8 mouse cellular contexts compared by ENCODE assay signal in genomic region chr5:131307656-131308151, GRCm38 (mm10). TPM values are rescaled to one million over a fixed set of nuclear protein-coding genes. Genes with fewer than 3 reads are reported as not detected.
DNase-seq lines count a peak whose midpoint lies in the region; ATAC-seq lines count a peak whose summit lies in the region.

No protein-coding gene starts in this region.

- peak overlapping the region; percentile 56 for H3K27ac ChIP-seq in hindbrain, embryonic 11.5 days (ENCODE audit: low read depth, low read length)
- H3K27ac ChIP-seq in lung, embryonic 15.5 days: peak overlapping the region; percentile 63

- H3K4me2 ChIP-seq in hindbrain, embryonic 11.5 days (replicated peaks; ENCODE audit: low read depth, low read length): peak overlapping the region; percentile 97
- peak overlapping the region; percentile 98 for H3K4me2 ChIP-seq in lung, embryonic 15.5 days

- ATAC-seq in hindbrain, embryonic 11.5 days (ENCODE audit: low FRiP score): peak; percentile 90
- peak; percentile 86 for ATAC-seq in lung, embryonic 15.5 days (ENCODE audit: borderline replicate concordance, extremely low read depth, low FRiP score, low TSS enrichment)

- peak; percentile 81 for DNase-seq in R1 (ENCODE audit: low read depth, low spot score)
- DNase-seq in cerebellum, postnatal 14 days: peak; percentile 88 to 89
- peak; percentile 62 to 65 for DNase-seq in frontal cortex, postnatal 25 days (ENCODE audit: low spot score in 2 of 2)
- DNase-seq in hindbrain, embryonic 11.5 days (ENCODE audit: low spot score): peak; percentile 90
- DNase-seq in layer of hippocampus, postnatal 25 days (ENCODE audit: extremely low spot score in 1 of 2, low spot score in 1 of 2): peak; percentile 69 to 72
- DNase-seq in retina, postnatal 1 day: peak; percentile 92
- DNase-seq in natural killer cell, adult 2 months (ENCODE audit: low spot score in 2 of 2): no peak

- H3K4me3 ChIP-seq in hindbrain, embryonic 11.5 days (ENCODE audit: low read depth, low read length): peak overlapping the region; percentile 57
- peak overlapping the region; percentile 64 for H3K4me3 ChIP-seq in lung, embryonic 15.5 days

- peaks cover 19% of the 10 kb centered on the region for H3K27me3 ChIP-seq in hindbrain, embryonic 11.5 days (ENCODE audit: control insufficient read depth, insufficient read depth, low read length)
- peaks cover 36% of the 10 kb centered on the region for H3K27me3 ChIP-seq in lung, embryonic 15.5 days

- no peaks in the 10 kb centered on the region for H3K36me3 ChIP-seq in hindbrain, embryonic 11.5 days (ENCODE audit: control insufficient read depth, insufficient read depth, low read length)
- H3K36me3 ChIP-seq in lung, embryonic 15.5 days: no peaks in the 10 kb centered on the region

- no peaks in the 10 kb centered on the region for H3K9me3 ChIP-seq in hindbrain, embryonic 11.5 days (ENCODE audit: control insufficient read depth, low read length)
- H3K9me3 ChIP-seq in lung, embryonic 15.5 days: no peaks in the 10 kb centered on the region

- H3K9ac ChIP-seq in hindbrain, embryonic 11.5 days (ENCODE audit: low read depth, low read length): peak overlapping the region; percentile 65
- H3K9ac ChIP-seq in lung, embryonic 15.5 days: peak overlapping the region; percentile 42

- H3K4me1 ChIP-seq in hindbrain, embryonic 11.5 days (replicated peaks; ENCODE audit: control insufficient read depth, insufficient read depth, low read length): peaks cover 3% of the 10 kb centered on the region; the same call in 1 of the 2 replicates
- peaks cover 21% of the 10 kb centered on the region for H3K4me1 ChIP-seq in lung, embryonic 15.5 days

- under 1% methylated on average over 34 of the region's 36 CpGs for whole genome bisulfite sequencing in hindbrain, embryonic 11.5 days
- 1% methylated on average over 36 of the region's 36 CpGs for WGBS in lung, embryonic 15.5 days

RNA-seq across cellular contexts. Expression of gene Galnt17, which starts 0.6 kb away (rescaled TPM):
- 1.9 and 2.0 TPM in 2 replicates for polyA plus RNA-seq in hindbrain, embryonic 11.5 days (2014; fragmentation: Nextera tagmentation; extraction: Ambion mirVana)
- 100 to 1,000 TPM; 118 to 133 TPM for total RNA-seq in layer of hippocampus, postnatal 25 days (2021)
- polyA plus RNA-seq in lung, embryonic 15.5 days (2015; fragmentation: Nextera tagmentation; extraction: Ambion mirVana): 1.0 and 1.1 TPM in 2 replicates

Comparison
In these comparisons a context has a peak if more than half of its experiments do, and no peak if none do; other contexts are left out.
1. DNase-seq: peak in R1 (single experiment), cerebellum, postnatal 14 days (2 of 2), frontal cortex, postnatal 25 days (2 of 2), hindbrain, embryonic 11.5 days (single experiment), layer of hippocampus, postnatal 25 days (2 of 2) and retina, postnatal 1 day (single experiment); none in natural killer cell, adult 2 months (0 of 2).